Mouse (Mus musculus): ENCODE data around the gene Flrt3. TPM values are rescaled to one million over a fixed set of nuclear protein-coding genes. Genes with fewer than 3 reads are reported as not detected.
A peak's percentile ranks its signal among the peaks of the same experiment; 100 is the strongest.

Flrt3 gene
- polyA plus RNA-seq, 1 experiment from 2014 or later: 12.1 TPM

DNA sequence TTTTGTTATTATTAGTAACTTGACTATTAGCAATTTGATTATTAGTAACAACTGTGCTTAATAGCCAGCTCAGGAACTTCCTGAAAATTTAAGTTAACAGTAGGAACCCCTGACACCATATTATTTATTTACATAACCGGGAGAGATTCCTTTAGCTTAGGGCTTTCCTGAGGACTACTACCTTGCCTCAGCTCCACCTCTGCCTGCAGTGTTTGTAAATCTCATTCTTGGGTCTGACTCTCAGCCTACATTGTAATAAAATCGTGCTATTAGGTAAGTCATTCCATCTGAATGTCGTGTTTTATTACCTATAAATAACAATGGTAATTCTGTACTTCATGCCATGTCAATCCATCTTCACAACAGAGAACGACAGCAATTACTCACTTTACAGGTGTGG lies 21.2 kb upstream of the Flrt3 start:
- WGBS: 69% methylated on average over 4 of the region's 4 CpGs
- Histone ChIP-seq H3K27ac (ENCODE audit: low read length) (no peak overlapping the region), H3K36me3 (ENCODE audit: control insufficient read depth, insufficient read depth) (no peaks in the 10 kb centered on the region), H3K4me3 (ENCODE audit: low read length) (no peak overlapping the region), H3K9ac (ENCODE audit: low read length) (no peak overlapping the region), H3K27me3 (ENCODE audit: control insufficient read depth, insufficient read depth, low read length) (no peaks in the 10 kb centered on the region), H3K4me2 (ENCODE audit: low read depth, low read length) (no peak overlapping the region), H3K9me3 (replicated peaks; ENCODE audit: control insufficient read depth, low read length) (no peaks in the 10 kb centered on the region), H3K4me1 (ENCODE audit: control insufficient read depth, insufficient read depth, low read length) (no peaks in the 10 kb centered on the region)
- ATAC-seq (replicated peaks; ENCODE audit: extremely low read depth, insufficient read depth, low FRiP score): no peak

DNA sequence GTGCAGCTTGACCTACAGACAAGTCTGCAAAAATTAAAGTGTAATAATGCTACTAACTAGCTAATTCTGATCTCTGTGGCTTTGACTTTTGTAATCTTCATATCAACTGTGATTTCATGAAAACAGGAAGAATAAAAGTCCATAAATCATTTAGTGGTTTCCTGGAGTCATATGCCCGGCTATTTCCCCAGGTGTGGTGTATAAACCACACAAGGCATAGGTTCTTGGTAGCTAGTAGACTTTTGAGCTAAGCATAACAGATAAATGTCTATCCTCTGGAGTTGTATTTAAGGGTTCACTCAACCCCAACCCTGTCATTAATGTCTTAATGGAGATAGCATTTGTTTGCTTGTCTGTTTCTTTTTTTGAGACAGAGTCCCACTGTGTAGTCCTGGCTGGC lies 20.1 kb upstream of the Flrt3 start:
- 63% methylated on average over 1 of the region's 1 CpGs for WGBS
- no peak overlapping the region for H3K27ac ChIP-seq (ENCODE audit: low read length)

DNA sequence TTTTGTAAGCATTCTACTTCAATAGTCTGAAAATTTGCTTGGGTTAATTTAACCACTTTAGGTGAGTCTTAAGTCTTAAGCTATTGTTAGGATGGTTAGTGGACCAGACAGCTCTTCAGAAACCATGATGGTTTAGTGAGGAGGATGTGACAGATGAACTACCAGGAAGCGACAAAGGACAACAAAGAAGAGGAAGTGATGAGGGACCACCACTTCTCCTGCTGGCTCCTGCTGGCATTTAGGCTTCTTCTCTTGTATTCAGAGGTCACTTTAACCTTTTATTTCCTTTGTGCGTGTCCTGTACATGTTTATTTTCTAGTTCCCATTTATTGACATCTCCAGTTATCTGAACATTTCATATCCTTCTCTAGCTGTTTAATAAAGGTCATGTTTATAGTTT lies 19.6 kb upstream of the Flrt3 start:
- no peak overlapping the region for H3K9ac ChIP-seq (ENCODE audit: low read length)
- H3K4me2 ChIP-seq (ENCODE audit: low read depth, low read length): no peak overlapping the region
- no peak overlapping the region for H3K27ac ChIP-seq (ENCODE audit: low read length)
- ATAC-seq (replicated peaks; ENCODE audit: extremely low read depth, insufficient read depth, low FRiP score): no peak
- no peaks in the 10 kb centered on the region for H3K27me3 ChIP-seq (ENCODE audit: control insufficient read depth, insufficient read depth, low read length)
- no peaks in the 10 kb centered on the region for H3K4me1 ChIP-seq (ENCODE audit: control insufficient read depth, insufficient read depth, low read length)
- no peaks in the 10 kb centered on the region for H3K36me3 ChIP-seq (ENCODE audit: control insufficient read depth, insufficient read depth)
- H3K4me3 ChIP-seq (ENCODE audit: low read length): no peak overlapping the region
- H3K9me3 ChIP-seq (replicated peaks; ENCODE audit: control insufficient read depth, low read length): no peaks in the 10 kb centered on the region
- WGBS: 86% methylated on average over 2 of the region's 2 CpGs

More for the DNA sequence above, 20.1 kb upstream of the Flrt3 start:
- H3K4me1 ChIP-seq (ENCODE audit: control insufficient read depth, insufficient read depth, low read length): no peaks in the 10 kb centered on the region
- H3K9ac ChIP-seq (ENCODE audit: low read length): no peak overlapping the region
- H3K36me3 ChIP-seq (ENCODE audit: control insufficient read depth, insufficient read depth): no peaks in the 10 kb centered on the region
- no peak for ATAC-seq (replicated peaks; ENCODE audit: extremely low read depth, insufficient read depth, low FRiP score)
- no peaks in the 10 kb centered on the region for H3K9me3 ChIP-seq (replicated peaks; ENCODE audit: control insufficient read depth, low read length)
- H3K27me3 ChIP-seq (ENCODE audit: control insufficient read depth, insufficient read depth, low read length): no peaks in the 10 kb centered on the region
- H3K4me3 ChIP-seq (ENCODE audit: low read length): no peak overlapping the region
- no peak overlapping the region for H3K4me2 ChIP-seq (ENCODE audit: low read depth, low read length)

DNA sequence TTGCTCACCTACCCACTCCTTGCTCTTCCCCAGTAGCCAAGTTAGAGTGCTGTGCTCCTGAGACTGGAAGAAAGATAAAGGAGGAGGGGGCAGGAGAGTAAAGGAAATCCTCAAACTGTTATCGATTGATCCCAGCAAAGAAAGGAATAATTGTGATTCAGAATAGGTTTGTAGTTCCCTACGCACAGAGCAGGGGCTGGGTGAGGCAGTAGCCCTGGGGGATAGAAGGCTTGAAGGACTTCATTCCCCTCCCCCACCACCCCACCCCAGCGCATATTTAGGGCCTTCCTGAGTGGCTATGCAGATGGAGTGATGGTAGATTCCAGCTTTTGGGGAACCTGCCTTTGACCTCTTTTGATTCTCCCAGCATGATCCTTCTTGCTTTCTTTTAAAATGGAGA lies 5.5 kb upstream of the Flrt3 start:
- no peaks in the 10 kb centered on the region for H3K36me3 ChIP-seq (ENCODE audit: control insufficient read depth, insufficient read depth)

DNA sequence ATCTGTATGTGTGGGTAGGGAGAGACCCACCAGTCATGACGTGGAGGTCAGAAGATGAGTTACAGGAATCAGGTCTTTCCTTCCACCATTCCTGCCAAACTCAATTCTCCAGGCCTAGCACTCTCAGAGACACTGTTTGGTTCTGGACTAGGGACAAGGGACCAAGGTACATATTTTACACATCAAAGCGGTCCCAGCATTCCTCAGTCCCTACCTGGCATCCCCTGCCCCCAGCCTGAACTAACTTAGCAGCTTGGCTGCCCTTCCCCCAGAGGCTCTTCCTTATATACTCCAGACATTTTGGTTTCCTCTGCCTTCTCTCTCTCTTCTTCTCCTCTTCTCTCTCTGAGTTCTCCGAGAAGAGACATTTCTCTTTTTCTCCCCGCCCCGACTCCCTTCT lies 2.2 kb upstream of the Flrt3 start:
- WGBS: 90% methylated on average over 5 of the region's 5 CpGs
- ATAC-seq (replicated peaks; ENCODE audit: extremely low read depth, insufficient read depth, low FRiP score): no peak
- no peak overlapping the region for H3K9ac ChIP-seq (ENCODE audit: low read length)

More for the DNA sequence above, 5.5 kb upstream of the Flrt3 start:
- Histone ChIP-seq H3K27me3 (ENCODE audit: control insufficient read depth, insufficient read depth, low read length) (no peaks in the 10 kb centered on the region), H3K9ac (ENCODE audit: low read length) (no peak overlapping the region), H3K4me1 (ENCODE audit: control insufficient read depth, insufficient read depth, low read length) (no peaks in the 10 kb centered on the region), H3K4me2 (ENCODE audit: low read depth, low read length) (no peak overlapping the region), H3K4me3 (ENCODE audit: low read length) (no peak overlapping the region), H3K9me3 (replicated peaks; ENCODE audit: control insufficient read depth, low read length) (no peaks in the 10 kb centered on the region), H3K27ac (ENCODE audit: low read length) (no peak overlapping the region)
- no peak for ATAC-seq (replicated peaks; ENCODE audit: extremely low read depth, insufficient read depth, low FRiP score)
- WGBS: 50% methylated on average over 3 of the region's 3 CpGs

DNA sequence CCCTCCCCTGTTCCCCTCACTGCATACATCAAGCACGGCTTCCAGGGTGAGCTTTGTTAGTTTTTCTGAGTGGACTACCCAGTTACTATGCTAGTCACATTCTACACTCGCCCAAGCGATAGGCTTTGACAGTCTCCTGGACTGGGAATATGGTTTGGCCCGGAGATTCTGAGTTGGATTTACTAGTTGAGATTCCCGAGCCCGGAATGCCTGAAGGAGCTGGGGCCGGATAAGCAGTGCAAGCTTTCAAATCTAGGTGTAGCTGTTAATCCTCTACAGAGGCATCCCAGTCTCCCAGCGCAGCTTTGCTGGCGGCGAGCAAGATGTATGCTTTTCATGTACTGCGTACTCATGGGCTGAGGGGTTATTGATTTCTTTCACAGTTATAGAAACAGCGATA lies 812 bp downstream of the Flrt3 start:
- Histone ChIP-seq H3K4me2 (ENCODE audit: low read depth, low read length) (peak overlapping the region; percentile 78), H3K36me3 (ENCODE audit: control insufficient read depth, insufficient read depth) (no peaks in the 10 kb centered on the region), H3K9ac (ENCODE audit: low read length) (peak overlapping the region; percentile 74), H3K9me3 (replicated peaks; ENCODE audit: control insufficient read depth, low read length) (no peaks in the 10 kb centered on the region), H3K27ac (ENCODE audit: low read length) (peak overlapping the region; percentile 70), H3K4me3 (ENCODE audit: low read length) (peak overlapping the region; percentile 67), H3K4me1 (ENCODE audit: control insufficient read depth, insufficient read depth, low read length) (0 out of 2 replicates have a peak, but pooled peaks cover 2% of the 10 kb centered on the region), H3K27me3 (ENCODE audit: control insufficient read depth, insufficient read depth, low read length) (no peaks in the 10 kb centered on the region)
- under 1% methylated on average over 12 of the region's 12 CpGs for WGBS
- peak; percentile 24; the same call in 1 of the 2 replicates for ATAC-seq (replicated peaks; ENCODE audit: extremely low read depth, insufficient read depth, low FRiP score)

More for the DNA sequence above, 2.2 kb upstream of the Flrt3 start:
- Histone ChIP-seq H3K36me3 (ENCODE audit: control insufficient read depth, insufficient read depth) (no peaks in the 10 kb centered on the region), H3K27me3 (ENCODE audit: control insufficient read depth, insufficient read depth, low read length) (no peaks in the 10 kb centered on the region), H3K4me2 (ENCODE audit: low read depth, low read length) (no peak overlapping the region), H3K4me1 (ENCODE audit: control insufficient read depth, insufficient read depth, low read length) (0 out of 2 replicates have a peak, but pooled peaks cover 2% of the 10 kb centered on the region), H3K9me3 (replicated peaks; ENCODE audit: control insufficient read depth, low read length) (no peaks in the 10 kb centered on the region), H3K4me3 (ENCODE audit: low read length) (no peak overlapping the region), H3K27ac (ENCODE audit: low read length) (no peak overlapping the region)

DNA sequence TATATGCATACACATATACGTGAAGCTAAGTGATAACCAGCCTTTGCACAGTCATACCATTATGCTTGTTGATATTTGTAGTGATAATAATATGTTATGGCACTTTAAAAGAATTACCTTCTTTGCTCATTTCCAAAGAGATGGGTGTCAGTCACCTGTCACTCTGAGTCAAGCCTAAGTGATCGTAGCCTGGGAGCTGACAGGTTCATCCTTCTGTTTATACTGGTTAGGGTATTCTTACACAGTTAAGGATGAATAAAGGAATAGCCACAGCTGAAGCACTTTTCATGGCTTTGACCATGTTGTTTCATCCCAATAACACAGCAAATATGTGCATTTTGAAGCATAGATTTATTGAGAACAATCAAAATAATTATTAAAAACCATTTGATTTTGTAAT lies 1.5 kb downstream of the Flrt3 start:
- no peaks in the 10 kb centered on the region for H3K27me3 ChIP-seq (ENCODE audit: control insufficient read depth, insufficient read depth, low read length)
- H3K36me3 ChIP-seq (ENCODE audit: control insufficient read depth, insufficient read depth): no peaks in the 10 kb centered on the region
- no peaks in the 10 kb centered on the region for H3K9me3 ChIP-seq (replicated peaks; ENCODE audit: control insufficient read depth, low read length)
- 0 out of 2 replicates have a peak, but pooled peaks cover 2% of the 10 kb centered on the region for H3K4me1 ChIP-seq (ENCODE audit: control insufficient read depth, insufficient read depth, low read length)
- no peak overlapping the region for H3K27ac ChIP-seq (ENCODE audit: low read length)
- peak overlapping the region; percentile 40 for H3K4me3 ChIP-seq (ENCODE audit: low read length)
- peak overlapping the region; percentile 29; the same call in 1 of the 2 replicates for H3K9ac ChIP-seq (ENCODE audit: low read length)
- no peak for ATAC-seq (replicated peaks; ENCODE audit: extremely low read depth, insufficient read depth, low FRiP score)
- peak overlapping the region; percentile 78 for H3K4me2 ChIP-seq (ENCODE audit: low read depth, low read length)
- WGBS: 58% methylated on average over 2 of the region's 2 CpGs

DNA sequence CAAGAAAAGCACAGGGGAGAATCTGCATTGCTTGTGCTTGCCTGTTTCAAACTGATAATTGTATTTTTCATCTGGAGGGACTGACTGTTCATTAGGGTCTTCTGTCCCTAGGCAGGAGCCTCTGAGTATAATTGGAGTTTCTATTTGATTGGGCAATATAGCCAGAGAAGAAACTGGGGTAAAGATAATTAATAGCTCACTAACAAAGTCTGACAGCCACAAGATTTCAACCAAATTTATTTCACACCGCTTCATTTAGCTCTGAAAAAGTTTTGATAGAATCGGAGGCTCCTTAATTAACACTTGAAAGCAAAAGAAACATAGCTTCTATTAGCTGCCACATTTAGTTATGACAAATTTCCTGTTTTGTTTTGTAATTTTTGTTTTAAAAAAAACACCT lies 2.2 kb downstream of the Flrt3 start:
- H3K27ac ChIP-seq (ENCODE audit: low read length): no peak overlapping the region
- H3K9me3 ChIP-seq (replicated peaks; ENCODE audit: control insufficient read depth, low read length): no peaks in the 10 kb centered on the region
- H3K9ac ChIP-seq (ENCODE audit: low read length): 0 out of 2 replicates have a peak overlapping the region, but pooled peaks have one; percentile 3
- no peak for ATAC-seq (replicated peaks; ENCODE audit: extremely low read depth, insufficient read depth, low FRiP score)
- peak overlapping the region; percentile 34 for H3K4me3 ChIP-seq (ENCODE audit: low read length)
- H3K4me1 ChIP-seq (ENCODE audit: control insufficient read depth, insufficient read depth, low read length): 0 out of 2 replicates have a peak, but pooled peaks cover 2% of the 10 kb centered on the region
- 46% methylated on average over 2 of the region's 2 CpGs for WGBS
- peak overlapping the region; percentile 56 for H3K4me2 ChIP-seq (ENCODE audit: low read depth, low read length)
- H3K27me3 ChIP-seq (ENCODE audit: control insufficient read depth, insufficient read depth, low read length): no peaks in the 10 kb centered on the region
- no peaks in the 10 kb centered on the region for H3K36me3 ChIP-seq (ENCODE audit: control insufficient read depth, insufficient read depth)

DNA sequence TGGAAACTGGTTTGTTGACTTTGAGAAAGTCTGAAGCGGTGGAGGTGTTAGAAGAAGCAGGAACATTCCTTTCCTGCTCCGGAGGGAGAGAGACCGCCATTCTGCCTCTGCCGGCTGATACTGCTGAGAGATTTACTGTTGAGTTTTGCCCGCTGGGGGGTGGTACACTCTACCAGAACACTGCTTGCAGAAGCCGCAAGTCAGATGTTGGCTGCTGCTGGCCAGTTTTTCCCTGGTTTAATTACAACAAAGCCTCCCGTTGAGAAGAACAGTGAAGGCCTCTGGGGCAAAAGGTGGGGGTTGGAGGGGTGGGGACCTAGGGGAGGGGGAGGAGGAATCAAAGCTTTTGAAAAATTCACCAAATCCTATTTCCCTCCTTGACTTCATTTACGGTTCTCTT lies 3.0 kb downstream of the Flrt3 start:
- WGBS: 5% methylated on average over 8 of the region's 8 CpGs
- Histone ChIP-seq H3K4me3 (ENCODE audit: low read length) (peak overlapping the region; percentile 34), H3K9ac (ENCODE audit: low read length) (peak overlapping the region; percentile 45), H3K36me3 (ENCODE audit: control insufficient read depth, insufficient read depth) (no peaks in the 10 kb centered on the region), H3K9me3 (replicated peaks; ENCODE audit: control insufficient read depth, low read length) (no peaks in the 10 kb centered on the region), H3K4me2 (ENCODE audit: low read depth, low read length) (peak overlapping the region; percentile 56), H3K27me3 (ENCODE audit: control insufficient read depth, insufficient read depth, low read length) (no peaks in the 10 kb centered on the region), H3K4me1 (ENCODE audit: control insufficient read depth, insufficient read depth, low read length) (0 out of 2 replicates have a peak, but pooled peaks cover 2% of the 10 kb centered on the region), H3K27ac (ENCODE audit: low read length) (no peak overlapping the region)
- ATAC-seq (replicated peaks; ENCODE audit: extremely low read depth, insufficient read depth, low FRiP score): 0 out of 2 replicates have a peak, but pooled peaks have one; percentile 21
